Mouse (Mus musculus) lung, adult 18-20 months (tissue): Measurements from ENCODE around the gene Lef1.

Experiments used
- DNase-seq, 2 experiments: peaks; one replicate each; pipeline ENCODE4 v3.0.0; 2022; ENCODE audit warnings: mixed read lengths in 2 of 2

Gene Lef1

GRCm38 (mm10) chr3:131141546-131141945 is 31.3 kb downstream of the Lef1 start:
- no peak for DNase-seq

DNA sequence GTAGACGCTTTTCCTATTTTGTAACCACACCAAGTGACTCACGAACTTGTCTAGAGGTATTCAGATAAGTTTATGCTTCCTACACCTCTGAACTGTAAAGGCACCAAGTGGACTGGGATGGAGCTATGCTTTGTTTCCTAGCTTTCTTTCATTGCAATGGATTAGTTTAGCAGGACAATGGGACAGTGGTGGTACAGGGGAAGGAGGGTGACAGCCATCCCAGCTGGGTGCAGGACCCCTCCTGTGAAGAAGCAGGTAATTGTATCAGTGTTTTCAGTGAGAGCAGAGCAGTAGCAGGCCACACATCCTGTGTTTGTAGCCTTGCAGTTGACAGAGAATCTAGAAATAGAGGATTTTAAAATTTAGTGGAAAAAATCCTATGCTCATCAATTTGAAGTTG is 34.0 kb downstream of the Lef1 start:
- DNase-seq: no peak

GRCm38 (mm10) chr3:131152921-131153320 is 42.6 kb downstream of the Lef1 start:
- DNase-seq: no peak

DNA sequence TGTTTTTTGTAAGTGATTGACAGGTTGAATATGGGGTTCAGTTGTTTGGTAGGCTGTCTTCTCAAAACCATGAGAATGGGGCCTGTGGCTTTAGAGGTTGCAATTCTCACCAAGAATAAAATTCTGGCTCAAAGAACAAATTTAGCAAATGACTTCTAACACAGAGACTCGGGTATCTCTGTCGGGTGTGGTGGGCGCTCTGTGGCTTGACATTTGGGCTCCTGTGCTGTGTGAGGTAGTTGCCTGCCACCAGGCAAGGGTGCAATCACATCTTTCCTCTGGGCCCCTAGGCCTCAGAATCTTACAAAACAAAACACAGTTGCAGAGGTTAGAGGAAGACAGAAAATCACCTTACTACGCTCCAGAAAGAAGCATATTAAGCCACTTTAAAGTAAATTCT is 43.6 kb downstream of the Lef1 start:
- DNase-seq: no peak

- DNase-seq: no peak
Measured at GRCm38 (mm10) chr3:131154576-131154975, 44.3 kb downstream of the Lef1 start.

GRCm38 (mm10) chr3:131155066-131155465 is 44.8 kb downstream of the Lef1 start:
- no peak for DNase-seq

- no peak for DNase-seq
Measured at GRCm38 (mm10) chr3:131155657-131156056, 45.4 kb downstream of the Lef1 start.

DNA sequence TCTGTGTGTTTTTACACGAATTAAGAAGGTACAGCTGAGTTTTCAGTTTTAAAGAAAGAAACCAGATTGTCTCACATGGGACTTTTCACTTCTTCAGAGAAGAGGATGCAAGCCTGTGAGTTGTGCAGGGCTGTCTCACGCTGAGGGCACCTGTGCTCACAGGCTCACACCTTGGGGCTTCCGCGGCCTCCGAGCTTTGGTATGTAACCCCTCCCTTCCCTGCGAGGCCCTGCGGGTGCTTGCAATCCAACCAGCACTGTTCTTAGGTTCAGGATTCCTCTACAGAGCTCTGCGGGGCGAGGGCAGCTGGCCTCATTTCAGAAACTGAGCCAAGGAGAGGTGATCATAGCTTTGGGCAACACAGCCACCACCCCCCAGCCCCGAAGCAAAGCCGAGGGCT is 46.1 kb downstream of the Lef1 start:
- no peak for DNase-seq

DNA sequence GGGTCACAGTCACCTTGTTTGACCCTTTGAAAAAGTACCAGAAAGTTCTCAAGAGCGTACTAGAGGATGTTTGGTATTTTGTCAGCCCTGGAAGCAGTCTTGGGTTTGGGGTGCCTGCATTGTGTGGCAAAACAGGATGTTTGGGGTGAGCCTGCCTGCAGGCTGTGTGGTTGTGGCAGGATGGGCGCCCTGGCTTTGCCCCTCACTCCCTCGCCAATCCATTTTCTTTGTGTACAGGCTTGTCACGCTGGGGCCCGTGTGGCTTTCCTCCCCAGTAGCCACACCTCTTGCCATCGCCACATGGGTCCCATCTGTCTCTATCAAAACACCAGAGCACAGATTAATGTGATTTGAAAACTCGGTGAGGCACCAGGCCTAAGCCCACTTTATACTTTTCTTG is 47.2 kb downstream of the Lef1 start:
- no peak for DNase-seq

DNA sequence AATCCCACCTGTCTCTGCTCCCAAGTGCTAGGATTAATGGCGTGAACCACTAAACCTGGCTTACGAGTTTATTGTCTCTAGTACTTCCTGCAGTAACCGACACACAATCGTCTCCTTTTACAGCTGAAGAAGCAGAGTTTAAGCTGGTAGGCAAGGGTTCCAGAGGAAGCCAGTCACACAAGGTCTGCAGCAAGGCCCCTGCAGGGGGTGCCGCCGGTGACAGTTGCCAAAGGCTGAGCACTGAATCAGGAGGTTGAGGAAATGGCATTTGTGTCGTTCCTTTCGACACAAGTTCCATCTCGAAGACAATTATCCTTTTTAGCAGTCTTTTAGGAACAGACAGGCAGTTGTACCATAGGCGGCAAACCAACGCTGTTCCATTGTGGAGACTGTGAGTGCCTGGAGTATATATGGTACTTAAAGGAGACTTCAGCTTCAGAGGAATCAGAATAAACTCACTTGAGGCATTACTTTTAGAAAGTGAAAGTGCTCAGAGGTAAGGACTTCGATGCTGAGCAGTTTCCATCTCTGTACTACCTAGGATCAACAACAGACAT is 49.0 kb downstream of the Lef1 start:
- DNase-seq: no peak

- no peak for DNase-seq
Measured at GRCm38 (mm10) chr3:131159881-131160615, 49.8 kb downstream of the Lef1 start.

GRCm38 (mm10) chr3:131160921-131161320 is 50.6 kb downstream of the Lef1 start:
- DNase-seq: no peak

GRCm38 (mm10) chr3:131167731-131168130 is 57.5 kb downstream of the Lef1 start:
- no peak for DNase-seq

- no peak for DNase-seq
Measured at GRCm38 (mm10) chr3:131169161-131169560, 58.9 kb downstream of the Lef1 start.

DNA sequence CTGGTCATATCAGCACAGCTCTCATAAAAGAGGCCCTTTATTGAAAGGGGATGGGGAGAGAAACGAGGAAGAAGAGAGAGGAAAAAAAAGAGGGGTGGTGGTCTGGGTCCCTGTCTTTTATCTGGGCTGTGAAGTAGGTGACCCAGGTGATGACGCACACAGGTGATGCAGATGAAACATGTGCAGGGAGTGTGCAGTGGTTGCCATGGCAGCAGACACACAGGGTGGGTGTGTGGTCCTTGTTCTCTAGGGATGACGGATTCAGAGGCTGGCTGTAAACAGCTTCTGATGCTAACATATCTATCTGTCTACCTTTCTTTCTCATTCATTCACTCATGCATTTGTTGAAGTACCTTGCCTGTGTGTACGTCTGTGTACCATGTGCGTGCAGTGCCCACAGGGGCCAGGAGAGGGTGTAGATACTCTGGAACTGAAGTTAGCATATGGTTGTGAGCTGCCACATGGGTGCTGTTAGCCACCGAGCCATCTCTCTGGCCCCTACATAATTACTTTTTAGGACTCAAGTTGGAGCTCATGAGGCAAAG is 59.9 kb downstream of the Lef1 start:
- DNase-seq: no peak

- DNase-seq: no peak
Measured at GRCm38 (mm10) chr3:131171292-131171960, 61.2 kb downstream of the Lef1 start.

- no peak for DNase-seq
Measured at GRCm38 (mm10) chr3:131172293-131172692, 62.0 kb downstream of the Lef1 start.

GRCm38 (mm10) chr3:131181006-131181405 is 70.7 kb downstream of the Lef1 start:
- DNase-seq: no peak

DNA sequence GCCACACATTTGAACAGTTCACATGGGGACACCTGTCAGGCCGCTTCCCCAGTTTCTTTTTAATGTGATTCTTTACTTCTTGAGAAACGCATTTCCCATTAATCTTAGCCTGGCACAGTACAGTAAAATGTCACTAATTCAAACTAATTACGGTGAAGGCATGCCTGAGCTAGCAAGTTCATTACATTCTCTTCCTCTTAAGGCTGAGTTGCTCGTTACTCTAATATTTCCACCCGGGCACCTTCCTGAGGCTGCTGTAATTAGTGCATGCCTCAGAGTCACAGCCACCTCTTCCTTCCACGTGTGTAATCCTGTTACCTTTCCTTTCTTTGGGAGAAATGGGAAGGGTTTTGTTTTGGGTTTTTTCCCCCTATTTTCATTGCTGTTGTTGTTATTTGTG is 71.9 kb downstream of the Lef1 start:
- no peak for DNase-seq

DNA sequence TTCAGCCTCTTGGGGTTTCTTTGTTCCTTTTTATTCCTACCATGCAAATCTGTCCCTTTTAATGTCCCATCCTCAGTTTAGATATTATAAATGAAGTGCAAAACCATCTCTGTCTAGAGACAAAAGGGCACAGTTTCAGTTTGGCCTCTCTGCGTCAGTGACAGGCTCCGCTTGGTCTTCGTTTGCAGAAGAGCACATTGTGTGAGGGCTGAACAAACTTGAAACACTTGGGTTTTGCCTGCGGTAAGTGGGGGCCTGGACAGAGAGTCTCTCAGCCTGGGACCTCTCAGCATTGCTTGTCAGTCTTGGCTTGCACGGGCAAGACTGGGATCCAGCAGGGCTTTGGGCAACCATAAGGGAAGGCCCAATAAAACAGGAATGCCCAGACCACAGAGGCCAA is 75.9 kb downstream of the Lef1 start:
- no peak for DNase-seq

- no peak for DNase-seq
Measured at GRCm38 (mm10) chr3:131190239-131190638, 80.0 kb downstream of the Lef1 start.

DNA sequence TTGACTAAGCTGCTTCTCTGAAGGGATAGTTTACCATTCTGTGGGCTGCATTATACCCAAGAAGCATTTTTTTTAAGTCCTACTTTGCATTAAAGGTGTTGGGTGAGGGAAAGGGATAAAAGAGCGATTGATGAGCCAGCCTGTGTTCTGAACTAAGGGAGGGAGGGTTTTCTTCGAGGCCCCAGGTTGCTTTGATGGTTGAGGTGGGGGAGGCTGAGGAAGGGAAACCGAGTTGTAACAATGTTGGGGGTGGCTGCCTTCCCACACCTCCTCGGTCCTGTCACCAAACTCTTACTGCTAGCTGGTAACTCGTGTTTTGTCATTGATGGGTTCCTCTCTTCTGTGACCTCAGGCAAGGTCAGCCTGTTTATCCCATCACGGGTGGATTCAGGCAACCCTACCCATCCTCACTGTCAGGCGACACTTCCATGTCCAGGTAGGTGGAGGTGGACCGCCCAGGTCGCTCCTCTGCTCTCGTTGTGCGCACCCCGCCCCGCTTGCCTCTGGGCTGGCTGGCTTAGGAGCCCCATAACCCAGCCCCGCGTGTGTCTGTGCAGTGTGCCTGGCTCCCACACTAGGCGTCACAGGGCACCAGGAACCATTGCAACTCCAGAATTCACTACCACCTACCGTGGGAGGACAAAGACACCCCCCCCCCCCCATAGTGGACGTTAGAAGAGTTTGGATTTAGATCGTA is 80.5 kb downstream of the Lef1 start:
- no peak for DNase-seq

DNA sequence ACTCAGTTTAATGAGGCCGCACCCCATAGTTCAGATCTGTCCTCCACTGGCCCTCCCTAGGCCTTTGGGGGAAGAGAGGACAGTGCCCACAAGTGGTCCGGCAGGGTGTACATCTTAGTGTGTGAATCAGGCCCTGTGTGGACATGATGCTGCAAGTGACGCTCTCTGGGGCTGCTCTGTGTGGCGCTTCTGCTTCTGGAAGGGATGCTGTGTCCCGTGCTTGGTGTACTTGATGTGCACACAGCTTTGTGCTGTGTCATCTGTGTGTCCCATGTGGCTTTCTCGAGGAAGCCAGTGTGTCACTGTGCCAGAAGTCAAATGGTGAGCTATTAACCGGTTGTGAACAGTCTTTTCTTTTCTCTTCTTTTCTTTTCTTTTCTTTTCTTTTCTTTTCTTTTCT is 81.2 kb downstream of the Lef1 start:
- no peak for DNase-seq
